Mouse (Mus musculus) NIH3T3 (cell line): ENCODE results near the gene Ggnbp2.

Source experiments
- DNase-seq: peaks from one replicate; pipeline ENCODE4 v3.0.0-alpha.2; 2012; ENCODE audit warnings: low read depth

The Ggnbp2 gene

GRCm38 (mm10) chr11:84870337-84871043, at the start of gene Ggnbp2:
Ggnbp2 (minus strand) TSS chr11:84870817.
- DNase-seq = peak; percentile 97

GRCm38 (mm10) chr11:84919951-84920350, 49.3 kb upstream of the Ggnbp2 start:
- peak; percentile 47 for DNase-seq

GRCm38 (mm10) chr11:84919276-84919675, 48.7 kb upstream of the Ggnbp2 start:
- peak; percentile 63 for DNase-seq

GRCm38 (mm10) chr11:84918425-84918824, 47.8 kb upstream of the Ggnbp2 start:
- DNase-seq = peak; percentile 96

- DNase-seq = peak; percentile 60
Observed at GRCm38 (mm10) chr11:84916703-84917300, 46.2 kb upstream of the Ggnbp2 start.

GRCm38 (mm10) chr11:84916053-84916702, 45.6 kb upstream of the Ggnbp2 start, which contains the start of gene Znhit3:
Znhit3 (minus strand) TSS chr11:84916366.
- DNase-seq = peak; percentile 92

GRCm38 (mm10) chr11:84914673-84915072, 44.1 kb upstream of the Ggnbp2 start:
- no peak for DNase-seq

- DNase-seq = no peak
Observed at GRCm38 (mm10) chr11:84910411-84910810, 39.8 kb upstream of the Ggnbp2 start.

- DNase-seq = no peak
Observed at GRCm38 (mm10) chr11:84908480-84908879, 37.9 kb upstream of the Ggnbp2 start.

GRCm38 (mm10) chr11:84907081-84907480, 36.5 kb upstream of the Ggnbp2 start:
- DNase-seq = no peak

GRCm38 (mm10) chr11:84904597-84905144, 34.1 kb upstream of the Ggnbp2 start:
- DNase-seq = no peak

- no peak for DNase-seq
Observed at GRCm38 (mm10) chr11:84893113-84893512, 22.5 kb upstream of the Ggnbp2 start.

- DNase-seq = no peak
Observed at GRCm38 (mm10) chr11:84891705-84892104, 21.1 kb upstream of the Ggnbp2 start.

GRCm38 (mm10) chr11:84889492-84889891, 18.9 kb upstream of the Ggnbp2 start:
- no peak for DNase-seq

GRCm38 (mm10) chr11:84888025-84888424, 17.4 kb upstream of the Ggnbp2 start:
- no peak for DNase-seq

GRCm38 (mm10) chr11:84886767-84887511, 16.3 kb upstream of the Ggnbp2 start:
- DNase-seq = no peak

GRCm38 (mm10) chr11:84886236-84886635, 15.6 kb upstream of the Ggnbp2 start:
- DNase-seq = no peak

GRCm38 (mm10) chr11:84885238-84885637, 14.6 kb upstream of the Ggnbp2 start:
- DNase-seq = no peak

- DNase-seq = no peak
Observed at GRCm38 (mm10) chr11:84882346-84882745, 11.7 kb upstream of the Ggnbp2 start.

GRCm38 (mm10) chr11:84880971-84881370, 10.4 kb upstream of the Ggnbp2 start:
- DNase-seq = no peak

GRCm38 (mm10) chr11:84880465-84880961, 9.9 kb upstream of the Ggnbp2 start:
- peak; percentile 76 for DNase-seq
